Mouse (Mus musculus): Measurements from ENCODE around the gene Cradd.

DNA sequence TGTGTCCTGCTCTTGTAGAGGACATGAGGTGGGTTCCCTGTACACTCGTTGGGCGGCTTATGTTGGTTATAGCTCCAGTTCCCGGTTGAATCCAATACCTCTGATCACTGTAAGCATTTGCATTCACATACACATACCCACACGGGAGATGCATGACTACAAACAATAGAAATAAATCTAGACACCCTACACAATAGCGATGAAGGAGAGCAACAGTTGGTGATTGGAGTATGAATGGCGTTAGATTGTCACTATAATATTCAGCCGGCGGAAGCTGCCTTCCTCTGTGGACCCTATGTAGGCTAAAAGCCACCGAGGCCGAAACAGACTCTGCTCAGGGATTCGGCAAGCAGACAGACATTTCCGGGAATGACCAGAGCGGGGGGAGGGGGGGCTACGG is 44.2 kb upstream of the Cradd start:
- no peak for TF ChIP-seq GATA1 (IDR thresholded peaks at IDR 0.05; ENCODE audit: low read length)
- TF ChIP-seq TAL1 (IDR thresholded peaks at IDR 0.05; ENCODE audit: low read length) = no peak
